Mouse (Mus musculus) cerebellum, adult 8-10 months (tissue): Measurements from ENCODE around the gene Zfp78.
"Not testable (repeated sequence)": the region's sequence is repeated elsewhere in the genome, so short reads cannot be mapped to it uniquely, and the experiment has no call there.

Experiments used
- DNase-seq: peaks from one replicate; pipeline ENCODE4 v3.0.0; 2022

The Zfp78 gene

DNA sequence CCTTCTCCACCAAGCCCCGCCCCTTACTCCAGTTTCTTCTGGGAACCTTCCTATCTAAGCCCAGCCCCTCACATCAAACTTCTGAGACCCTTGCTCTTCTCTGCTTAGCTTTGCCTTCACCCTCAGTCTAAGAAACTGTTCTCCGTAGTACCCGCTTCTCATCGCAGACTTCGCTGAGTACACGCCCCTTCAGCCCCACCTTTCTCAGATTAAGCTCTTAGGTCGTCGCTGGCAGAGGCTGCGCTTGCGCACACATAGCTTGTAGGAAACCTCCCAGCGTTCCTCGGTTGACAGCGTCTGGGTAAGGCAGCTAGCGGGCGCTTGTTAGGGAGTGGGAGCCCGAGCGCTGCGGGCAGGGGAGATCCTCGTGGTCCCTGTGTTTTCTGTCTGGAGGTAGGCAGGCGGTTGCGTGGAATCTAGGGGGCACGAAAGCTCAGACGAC is at the start of gene Zfp78:
Gene Zfp78, plus strand, starts transcription at position 234 of the 442 bp plus-strand sequence.
- DNase-seq, result no peak

- peak; percentile 29 for DNase-seq
These were observed 32.4 kb upstream of the Zfp78 start for GRCm38 (mm10) chr7:6330458-6331232.

DNA sequence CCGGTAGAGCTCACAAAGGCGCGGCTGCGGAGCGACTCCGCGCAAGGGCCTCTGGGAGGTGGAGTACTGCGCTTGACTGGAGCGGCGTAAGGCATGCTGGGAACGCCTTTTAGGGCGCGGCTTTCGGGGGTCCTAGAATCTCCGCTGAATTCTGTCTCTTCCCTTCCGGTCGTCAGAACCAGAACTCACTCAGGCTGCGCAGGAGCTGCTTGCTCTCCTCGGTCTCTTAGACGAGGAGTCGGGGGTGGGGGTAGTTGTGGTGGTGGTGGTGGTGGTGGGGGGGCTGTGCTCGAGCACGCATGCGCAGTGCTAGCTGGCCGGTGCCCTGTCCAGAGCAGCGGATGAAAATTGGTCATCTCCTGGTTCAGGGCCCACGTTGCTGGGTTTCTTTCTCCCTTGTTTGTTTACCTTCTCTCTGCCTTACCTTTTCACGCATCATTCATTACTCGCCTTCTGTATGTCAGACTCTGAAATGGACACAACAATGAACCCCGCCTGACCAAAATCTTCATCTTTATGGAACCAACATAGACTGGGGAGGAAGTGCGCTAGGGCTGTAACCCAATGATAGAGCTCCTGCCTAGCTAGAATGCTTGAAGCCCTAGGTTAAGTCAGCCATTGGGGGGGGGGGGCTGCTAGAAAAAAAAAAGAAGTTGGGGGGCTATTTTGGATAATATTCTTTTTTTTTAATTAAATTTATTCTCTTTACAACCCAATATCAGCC is 31.7 kb upstream of the Zfp78 start, which contains the start of gene Zfp583:
Gene Zfp583, minus strand, starts transcription at position 53 of the 724 bp plus-strand sequence.
- DNase-seq, result peak; percentile 88

DNA sequence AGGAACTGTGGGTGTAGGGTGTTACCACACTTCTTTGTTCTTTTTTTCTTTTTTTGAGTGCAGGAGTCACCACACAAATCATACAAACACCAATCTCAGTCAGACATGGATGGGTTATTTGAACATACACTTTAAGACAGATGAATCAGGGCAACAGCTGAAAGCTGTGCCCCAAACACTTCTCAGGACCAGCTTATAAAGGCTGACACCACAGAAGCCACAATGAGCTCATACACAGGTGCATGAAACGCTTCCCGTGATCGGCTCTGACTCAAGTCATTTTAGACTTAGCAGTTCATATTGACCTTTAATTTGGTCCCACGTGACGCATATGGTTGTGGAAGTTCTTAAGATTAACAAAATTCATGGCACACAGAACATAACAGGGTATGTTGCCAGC is 23.2 kb upstream of the Zfp78 start:
- DNase-seq, result no peak

DNA sequence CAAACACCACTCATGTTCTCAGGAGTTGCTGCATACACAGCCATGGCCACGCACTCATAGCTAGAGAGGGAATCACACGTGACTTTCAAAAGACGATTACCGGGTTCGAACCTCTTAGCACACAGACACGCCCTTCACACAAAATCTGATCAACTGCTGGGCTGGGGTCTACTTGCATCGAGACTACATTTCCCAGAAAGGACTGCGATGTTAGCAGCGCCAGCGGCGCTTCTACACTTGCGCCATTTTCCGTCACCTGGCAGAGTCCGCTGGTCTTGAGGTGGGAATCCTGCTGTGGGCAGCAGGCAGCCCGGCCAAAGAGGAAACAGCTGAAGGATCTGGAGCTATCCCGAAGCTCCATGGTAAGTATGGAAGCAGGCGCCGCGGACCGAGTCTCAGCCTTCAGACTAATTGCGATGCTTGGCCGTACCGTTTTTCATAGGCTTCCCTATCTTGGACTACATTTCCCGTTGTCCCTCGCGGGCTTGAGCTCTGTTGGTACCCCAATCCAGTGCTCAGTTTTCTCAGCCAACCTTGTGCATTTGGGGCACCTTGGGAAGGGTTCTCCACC is 19.5 kb upstream of the Zfp78 start, which contains the start of gene Gm3854:
Gene Gm3854, plus strand, starts transcription at position 259 of the 571 bp plus-strand sequence.
- DNase-seq, result peak; percentile 80

GRCm38 (mm10) chr7:6344124-6344523 is 19.0 kb upstream of the Zfp78 start:
- DNase-seq, result no peak

DNA sequence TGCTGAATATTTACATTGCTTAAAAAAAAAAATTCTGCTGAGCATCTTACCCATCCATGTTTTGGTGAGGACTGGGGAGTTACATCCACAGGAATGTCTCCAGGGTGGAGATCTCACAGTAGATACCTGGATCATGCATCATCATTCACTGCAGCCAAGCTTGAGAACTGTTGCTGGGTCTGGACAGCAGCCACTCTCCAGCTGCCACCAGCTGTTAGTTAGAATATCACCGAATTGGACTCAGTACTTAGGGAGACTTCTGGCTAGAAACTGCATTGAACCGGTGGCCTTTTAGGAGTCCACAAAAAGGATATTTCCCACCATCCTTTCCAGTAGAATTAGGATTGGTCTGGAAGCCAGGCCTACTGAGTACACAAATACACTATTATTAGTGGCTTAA is 5.0 kb upstream of the Zfp78 start:
- DNase-seq, result no peak

- peak; percentile 52 for DNase-seq
These were observed 4.0 kb upstream of the Zfp78 start for GRCm38 (mm10) chr7:6358937-6359590.

- DNase-seq, result no peak
These were observed 2.5 kb upstream of the Zfp78 start for GRCm38 (mm10) chr7:6360477-6361060.

DNA sequence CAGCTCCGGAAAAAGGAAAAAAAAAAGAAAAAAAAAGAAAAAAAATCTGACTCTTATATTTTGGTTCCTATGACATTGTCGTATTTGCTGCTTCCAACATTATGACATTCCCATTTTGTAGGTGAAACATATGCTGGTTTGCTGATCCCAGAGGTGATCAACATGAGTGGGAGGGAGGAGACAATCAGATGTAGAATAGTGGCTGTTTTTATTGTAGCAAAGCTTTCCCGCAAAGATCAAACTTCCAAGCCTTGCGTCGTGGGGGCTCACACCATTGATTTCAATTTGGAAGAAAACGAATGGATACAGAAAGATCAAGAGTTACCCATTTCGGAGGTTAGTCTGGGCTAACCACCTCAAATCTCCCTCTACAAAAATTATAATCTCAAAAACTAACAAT is 1.3 kb upstream of the Zfp78 start:
- DNase-seq, result peak; percentile 28

DNA sequence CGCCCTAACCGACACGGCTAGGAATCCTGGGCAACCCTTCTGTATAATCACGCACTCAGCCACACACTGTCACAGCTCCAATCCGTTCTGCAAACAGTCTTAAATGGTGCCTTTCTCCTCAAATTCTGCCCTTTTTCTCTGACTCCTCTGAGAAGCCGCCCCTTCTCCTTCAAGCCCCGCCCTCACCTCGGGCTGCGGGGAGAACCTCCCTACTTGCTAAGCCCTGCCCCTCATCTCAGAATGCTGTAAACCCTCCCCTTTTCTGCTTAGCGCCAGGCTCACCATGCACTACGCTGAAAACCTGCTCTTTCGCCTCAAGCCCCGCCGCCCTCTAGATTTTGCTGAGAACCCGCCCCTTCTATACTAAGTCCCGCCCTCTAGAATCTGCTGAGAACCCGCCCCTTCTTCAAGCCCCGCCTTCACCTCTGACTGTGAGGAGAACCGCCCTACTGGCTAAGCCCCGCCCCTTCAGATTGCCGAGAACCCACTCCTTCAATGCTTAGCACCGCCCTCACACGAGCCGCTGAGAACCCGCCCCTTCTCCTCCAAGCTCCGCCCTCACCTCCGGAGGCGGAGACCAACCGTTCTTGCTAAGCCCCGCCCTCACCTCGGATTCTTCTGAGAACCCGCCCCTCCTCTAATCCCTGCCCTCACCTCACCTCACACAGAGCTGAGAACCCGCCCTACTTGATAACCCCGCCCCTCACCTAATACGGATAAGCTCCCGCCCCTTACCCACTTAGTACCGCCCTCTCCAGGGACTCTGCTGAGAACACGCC is 623 bp upstream of the Zfp78 start:
- DNase-seq, result peak; percentile 99

GRCm38 (mm10) chr7:6364761-6365160 is 1.7 kb downstream of the Zfp78 start:
- no peak for DNase-seq

DNA sequence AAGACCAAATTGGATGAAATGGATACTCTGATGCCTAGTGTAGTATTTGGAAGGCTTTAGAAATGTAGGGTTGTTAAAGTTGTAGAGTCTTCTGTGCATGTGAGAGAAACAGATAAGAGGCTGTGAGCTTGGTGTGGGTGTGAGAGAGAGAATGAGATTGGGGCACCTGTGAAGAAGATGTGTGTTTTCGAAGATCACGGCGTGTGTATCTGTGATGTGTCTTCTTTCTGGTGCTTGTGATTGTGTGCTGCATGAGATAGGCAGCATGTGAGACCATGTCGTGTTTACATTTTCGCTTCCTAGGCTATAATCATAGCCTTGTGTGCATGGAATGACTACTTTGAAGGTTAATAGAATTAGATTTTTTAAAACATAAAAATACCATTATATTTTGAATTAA is 4.1 kb downstream of the Zfp78 start:
- no peak for DNase-seq

- DNase-seq, result not testable (repeated sequence)
These were observed 5.1 kb downstream of the Zfp78 start for GRCm38 (mm10) chr7:6368146-6368545.

DNA sequence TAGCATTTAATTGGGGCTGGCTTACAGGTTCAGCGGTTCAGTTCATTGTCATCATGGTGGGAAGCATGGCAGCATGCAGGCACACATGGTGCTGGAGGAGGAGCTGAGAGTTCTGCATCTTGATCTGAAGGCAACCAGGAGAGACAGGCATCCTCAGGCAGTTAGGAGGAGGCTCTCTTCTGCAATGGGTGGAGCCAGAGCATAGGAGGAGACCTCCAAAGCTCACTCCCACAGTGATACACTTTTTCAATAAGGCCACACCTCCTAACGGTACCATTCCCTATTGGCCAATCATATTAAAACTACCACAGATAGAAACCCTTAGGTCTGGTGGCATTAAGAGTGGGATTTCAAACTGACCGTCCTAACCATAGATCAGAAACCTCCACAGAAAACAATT is 6.4 kb downstream of the Zfp78 start:
- no peak for DNase-seq

GRCm38 (mm10) chr7:6372993-6373392 is 9.9 kb downstream of the Zfp78 start:
- no peak for DNase-seq

DNA sequence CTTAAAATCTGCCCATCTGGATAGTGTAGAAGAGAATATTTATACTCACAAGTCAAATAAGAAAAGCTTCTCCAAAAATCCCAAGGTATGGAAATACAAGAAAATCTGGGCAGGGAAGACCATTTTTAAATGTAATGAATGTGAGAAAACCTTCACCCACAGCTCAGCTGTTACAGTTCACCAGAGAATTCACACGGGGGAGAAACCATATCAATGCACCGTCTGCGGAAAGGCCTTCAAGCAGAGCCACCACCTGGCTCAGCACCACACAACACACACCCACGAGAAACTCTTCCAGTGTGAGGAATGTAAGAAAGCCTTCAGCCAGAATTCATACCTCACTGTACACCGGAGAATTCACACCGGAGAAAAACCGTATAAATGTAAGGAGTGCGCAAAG is 15.4 kb downstream of the Zfp78 start:
- no peak for DNase-seq

DNA sequence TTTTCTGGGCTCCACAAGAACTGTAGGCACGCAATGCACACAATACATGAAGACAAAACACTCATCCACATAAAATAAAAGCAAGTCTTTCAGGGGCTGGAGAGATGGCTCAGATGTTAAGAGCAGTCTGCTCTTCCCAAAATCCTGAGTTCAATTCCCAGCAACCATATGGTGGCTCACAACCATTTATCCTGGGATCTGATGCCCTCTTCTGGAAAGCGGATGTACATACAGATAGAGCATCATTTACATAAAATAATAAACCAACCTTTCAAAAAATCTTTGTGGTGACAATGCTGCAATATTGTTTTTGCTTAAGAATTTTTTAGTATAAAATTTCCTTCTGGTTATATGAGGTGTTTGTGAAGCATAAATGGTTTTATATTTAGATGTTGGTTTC is 18.4 kb downstream of the Zfp78 start:
- no peak for DNase-seq

- DNase-seq, result peak; percentile 89
These were observed 20.0 kb downstream of the Zfp78 start, which contains the start of gene Zfp28 for GRCm38 (mm10) chr7:6383044-6383455. TSS of gene Zfp28 (plus strand) at chr7:6383295.

GRCm38 (mm10) chr7:6384011-6384410 is 20.9 kb downstream of the Zfp78 start:
- DNase-seq, result no peak

GRCm38 (mm10) chr7:6386995-6387394 is 23.9 kb downstream of the Zfp78 start:
- no peak for DNase-seq

DNA sequence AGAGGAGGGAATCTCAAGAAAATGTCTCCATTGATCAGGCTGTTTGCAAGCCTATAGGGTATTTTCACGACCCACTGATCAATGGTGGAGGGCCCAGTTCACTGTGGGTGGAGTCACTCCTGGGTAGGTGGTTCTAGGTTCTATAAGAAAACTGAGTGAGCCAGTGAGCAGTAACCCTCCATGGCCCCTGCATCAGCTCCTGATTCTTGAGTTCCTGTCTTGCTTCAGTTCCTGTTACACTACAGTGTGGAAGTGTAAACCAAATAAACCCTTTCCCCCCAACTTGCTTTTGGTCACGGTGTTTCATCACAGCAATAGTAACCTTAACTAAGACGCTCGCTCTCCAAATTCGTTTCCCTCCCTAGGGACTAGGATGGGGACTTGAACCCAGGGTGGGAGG is 25.9 kb downstream of the Zfp78 start:
- DNase-seq, result no peak
